8 mouse cellular contexts compared by ENCODE assay signal in genomic region chr19:53762749-53763438, GRCm38 (mm10).
DNase-seq lines count a peak whose midpoint lies in the region; ATAC-seq and TF ChIP-seq lines count a peak whose summit lies in the region.
"Had no signal": no experiment of that assay in that cellular context is flagged by ENCODE, and none has a peak within 500 bp of the region (broad histone marks: within the 10 kb centered on the region; RNA-seq: fewer than 3 reads in every experiment).

No protein-coding gene starts in this region.

- H3K4me1 ChIP-seq in kidney, embryonic 15.5 days, result 0 out of 2 replicates have a peak, but pooled peaks cover 2% of the 10 kb centered on the region
- H3K4me1 ChIP-seq in hindbrain, postnatal 0 days (ENCODE audit: insufficient read depth, low read length), result no peaks in the 10 kb centered on the region
- H3K4me1 ChIP-seq: neural tube, embryonic 12.5 days had no signal

- TF ChIP-seq CTCF in hindbrain, postnatal 0 days (IDR thresholded peaks at IDR 0.05; ENCODE audit: low read depth), result peak; percentile 78

- no peak overlapping the region for H3K4me2 ChIP-seq in kidney, embryonic 15.5 days
- no peak overlapping the region for H3K4me2 ChIP-seq in hindbrain, postnatal 0 days (ENCODE audit: low read depth, low read length)
- H3K4me2 ChIP-seq: neural tube, embryonic 12.5 days had no signal

- 67% methylated on average over 8 of the region's 8 CpGs for WGBS in kidney, embryonic 15.5 days
- 61% methylated on average over 8 of the region's 8 CpGs for WGBS in hindbrain, postnatal 0 days

- H3K4me3 ChIP-seq in kidney, embryonic 15.5 days (replicated peaks), result no peak overlapping the region
- no peak overlapping the region for H3K4me3 ChIP-seq in hindbrain, postnatal 0 days (ENCODE audit: low read length)
- H3K4me3 ChIP-seq: neural tube, embryonic 12.5 days had no signal

- no peak for DNase-seq in kidney, postnatal 25 days
- DNase-seq in A20 (ENCODE audit: low read depth, low spot score) (peak; percentile 66), ES-CJ7 (ENCODE audit: low read depth, low spot score) (peak; percentile 38)
- peak; percentile 84 for DNase-seq in hindbrain, postnatal 0 days (ENCODE audit: low spot score)
- DNase-seq in ovary, adult 18-20 months (ENCODE audit: low spot score), result no peak
- DNase-seq in gastrocnemius, postnatal 4 days (ENCODE audit: low spot score in 2 of 2), result no peak

- H3K27me3 ChIP-seq in kidney, embryonic 15.5 days, result no peaks in the 10 kb centered on the region
- H3K27me3 ChIP-seq in hindbrain, postnatal 0 days (ENCODE audit: insufficient read depth, low read length), result no peaks in the 10 kb centered on the region
- H3K27me3 ChIP-seq: neural tube, embryonic 12.5 days had no signal

- H3K9ac ChIP-seq in kidney, embryonic 15.5 days, result no peak overlapping the region
- H3K9ac ChIP-seq in hindbrain, postnatal 0 days (replicated peaks; ENCODE audit: low read length), result no peak overlapping the region
- H3K9ac ChIP-seq: neural tube, embryonic 12.5 days had no signal

- no peaks in the 10 kb centered on the region for H3K36me3 ChIP-seq in kidney, embryonic 15.5 days
- no peaks in the 10 kb centered on the region for H3K36me3 ChIP-seq in hindbrain, postnatal 0 days (ENCODE audit: insufficient read depth, low read length)
- H3K36me3 ChIP-seq: neural tube, embryonic 12.5 days had no signal

- no peaks in the 10 kb centered on the region for H3K9me3 ChIP-seq in kidney, embryonic 15.5 days (replicated peaks)
- H3K9me3 ChIP-seq in hindbrain, postnatal 0 days (ENCODE audit: low read length), result no peaks in the 10 kb centered on the region
- H3K9me3 ChIP-seq: neural tube, embryonic 12.5 days had no signal

- no peak overlapping the region for H3K27ac ChIP-seq in kidney, embryonic 15.5 days
- no peak overlapping the region for H3K27ac ChIP-seq in hindbrain, postnatal 0 days
- H3K27ac ChIP-seq: neural tube, embryonic 12.5 days had no signal

- ATAC-seq in kidney, embryonic 15.5 days (replicated peaks; ENCODE audit: low FRiP score), result peak; percentile 62; the same call in 1 of the 2 replicates
- peak; percentile 89 for ATAC-seq in hindbrain, postnatal 0 days

Comparison
In these comparisons a context has a peak if more than half of its experiments do, and no peak if none do; other contexts are left out.
1. DNase-seq: peak in A20 (single experiment), ES-CJ7 (single experiment) and hindbrain, postnatal 0 days (single experiment); none in kidney, postnatal 25 days (0 of 2), ovary, adult 18-20 months (single experiment) and gastrocnemius, postnatal 4 days (0 of 2).